Mouse (Mus musculus): ENCODE results near the gene Atp10a.

The Atp10a gene

GRCm38 (mm10) chr7:58743362-58744320 lies 87.7 kb downstream of the Atp10a start:
- TF ChIP-seq GATA4 (IDR thresholded peaks at IDR 0.05; ENCODE audit: insufficient replicate concordance, low read length): no peak

GRCm38 (mm10) chr7:58746817-58747216 lies 90.9 kb downstream of the Atp10a start:
- TF ChIP-seq GATA4 (IDR thresholded peaks at IDR 0.05; ENCODE audit: insufficient replicate concordance, low read length): no peak

GRCm38 (mm10) chr7:58749904-58750612 lies 94.1 kb downstream of the Atp10a start:
- no peak for TF ChIP-seq GATA4 (IDR thresholded peaks at IDR 0.05; ENCODE audit: insufficient replicate concordance, low read length)

- no peak for TF ChIP-seq GATA4 (IDR thresholded peaks at IDR 0.05; ENCODE audit: insufficient replicate concordance, low read length)
Observed at GRCm38 (mm10) chr7:58752041-58752440, 96.1 kb downstream of the Atp10a start.

- TF ChIP-seq GATA4 (IDR thresholded peaks at IDR 0.05; ENCODE audit: insufficient replicate concordance, low read length): no peak
Observed at GRCm38 (mm10) chr7:58754076-58754475, 98.1 kb downstream of the Atp10a start.

GRCm38 (mm10) chr7:58754536-58754935 lies 98.6 kb downstream of the Atp10a start:
- no peak for TF ChIP-seq GATA4 (IDR thresholded peaks at IDR 0.05; ENCODE audit: insufficient replicate concordance, low read length)

GRCm38 (mm10) chr7:58755083-58755482 lies 99.1 kb downstream of the Atp10a start:
- TF ChIP-seq GATA4 (IDR thresholded peaks at IDR 0.05; ENCODE audit: insufficient replicate concordance, low read length): no peak

GRCm38 (mm10) chr7:58755846-58756245 lies 99.9 kb downstream of the Atp10a start:
- TF ChIP-seq GATA4 (IDR thresholded peaks at IDR 0.05; ENCODE audit: insufficient replicate concordance, low read length): no peak

GRCm38 (mm10) chr7:58757331-58757730 lies 101.4 kb downstream of the Atp10a start:
- no peak for TF ChIP-seq GATA4 (IDR thresholded peaks at IDR 0.05; ENCODE audit: insufficient replicate concordance, low read length)

GRCm38 (mm10) chr7:58758396-58758795 lies 102.4 kb downstream of the Atp10a start:
- TF ChIP-seq GATA4 (IDR thresholded peaks at IDR 0.05; ENCODE audit: insufficient replicate concordance, low read length): no peak

- no peak for TF ChIP-seq GATA4 (IDR thresholded peaks at IDR 0.05; ENCODE audit: insufficient replicate concordance, low read length)
Observed at GRCm38 (mm10) chr7:58759265-58759664, 103.3 kb downstream of the Atp10a start.

- TF ChIP-seq GATA4 (IDR thresholded peaks at IDR 0.05; ENCODE audit: insufficient replicate concordance, low read length): no peak
Observed at GRCm38 (mm10) chr7:58767257-58767656, 111.3 kb downstream of the Atp10a start.

GRCm38 (mm10) chr7:58768253-58768652 lies 112.3 kb downstream of the Atp10a start:
- TF ChIP-seq GATA4 (IDR thresholded peaks at IDR 0.05; ENCODE audit: insufficient replicate concordance, low read length): no peak

GRCm38 (mm10) chr7:58770254-58770653 lies 114.3 kb downstream of the Atp10a start:
- TF ChIP-seq GATA4 (IDR thresholded peaks at IDR 0.05; ENCODE audit: insufficient replicate concordance, low read length): no peak

GRCm38 (mm10) chr7:58772048-58772690 lies 116.2 kb downstream of the Atp10a start:
- no peak for TF ChIP-seq GATA4 (IDR thresholded peaks at IDR 0.05; ENCODE audit: insufficient replicate concordance, low read length)

All from liver, adult (tissue).